Mouse (Mus musculus) midbrain, embryonic 13.5 days (tissue): Measurements from ENCODE around the gene Tango6. TPM values are rescaled to one million over a fixed set of nuclear protein-coding genes. Genes with fewer than 3 reads are reported as not detected.

ENCODE experiments used
- ATAC-seq: fragments of 200-750 bp; cut with Nextera tagmentation; 2 replicates; pipeline ENCODE4 v1.8.0; 2017; ENCODE audit warnings: mild to moderate bottlenecking, moderate TSS enrichment, moderate library complexity
- H3K27ac ChIP-seq: fragments of 300-500 bp; sonication (generic); 2 replicates; pipeline ENCODE4 v1.5.1; 2015; ENCODE audit warnings: inconsistent platforms, mild to moderate bottlenecking, moderate library complexity
- H3K27me3 ChIP-seq: fragments of 300-500 bp; sonication (generic); 2 replicates; pipeline ENCODE4 v1.6.1; 2015; ENCODE audit warnings: mild to moderate bottlenecking, inconsistent platforms
- H3K36me3 ChIP-seq: fragments of 300-500 bp; sonication (generic); 2 replicates; pipeline ENCODE4 v1.6.1; 2015; ENCODE audit warnings: mild to moderate bottlenecking, inconsistent platforms
- H3K4me1 ChIP-seq: fragments of 300-500 bp; sonication (generic); replicated peaks from 2 replicates; pipeline ENCODE4 v1.6.1; 2015; ENCODE audit warnings: inconsistent platforms
- H3K4me2 ChIP-seq: fragments of 300-500 bp; sonication (generic); replicated peaks from 2 replicates; pipeline ENCODE4 v1.6.1; 2015; ENCODE audit warnings: moderate library complexity, mild to moderate bottlenecking, inconsistent platforms
- H3K4me3 ChIP-seq: fragments of 300-500 bp; sonication (generic); replicated peaks from 2 replicates; pipeline ENCODE4 v1.5.1; 2015; ENCODE audit warnings: mild to moderate bottlenecking, inconsistent platforms
- H3K9ac ChIP-seq: fragments of 300-500 bp; sonication (generic); replicated peaks from 2 replicates; pipeline ENCODE4 v1.6.1; 2015; ENCODE audit warnings: mild to moderate bottlenecking, inconsistent platforms
- H3K9me3 ChIP-seq: fragments of 300-500 bp; sonication (generic); 2 replicates; pipeline ENCODE4 v1.6.1; 2016; ENCODE audit warnings: mild to moderate bottlenecking, inconsistent platforms
- WGBS: fragments of 180-500 bp; shearing (Covaris S2); methylation state at CpG from one replicate; pipeline ENCODE4 v1.1.7; 2015; 5-methylcytosine and 5-hydroxymethylcytosine counted together
- polyA plus RNA-seq: library from polyadenylated mRNA; unstranded; fragments of >200 nt; fragmentation: Nextera tagmentation; extraction: Ambion mirVana; gene quantifications from 2 replicates; pipeline ENCODE4 v1.2.1, GENCODE M21; 2015

Gene Tango6
- polyA plus RNA-seq, 1 experiment from 2014 or later, result 7.5 TPM

- H3K9me3 ChIP-seq, result no peaks in the 10 kb centered on the region
- H3K27ac ChIP-seq, result no peak overlapping the region
- no peak overlapping the region for H3K4me2 ChIP-seq
- H3K36me3 ChIP-seq, result no peaks in the 10 kb centered on the region
- H3K27me3 ChIP-seq, result no peaks in the 10 kb centered on the region
- H3K4me3 ChIP-seq, result no peak overlapping the region
- H3K4me1 ChIP-seq, result no peaks in the 10 kb centered on the region
- WGBS, result 90% methylated on average over 5 of the region's 5 CpGs
- no peak for ATAC-seq
- H3K9ac ChIP-seq, result no peak overlapping the region
Measured at GRCm38 (mm10) chr8:106829526-106830045, 146.7 kb downstream of the Tango6 start.

GRCm38 (mm10) chr8:106834899-106835298 is 152.0 kb downstream of the Tango6 start:
- 86% methylated on average over 1 of the region's 1 CpGs for WGBS
- Histone ChIP-seq H3K9me3 (no peaks in the 10 kb centered on the region), H3K4me3 (no peak overlapping the region), H3K4me1 (peaks cover 13% of the 10 kb centered on the region), H3K27me3 (no peaks in the 10 kb centered on the region), H3K27ac (no peak overlapping the region), H3K36me3 (no peaks in the 10 kb centered on the region), H3K4me2 (no peak overlapping the region), H3K9ac (no peak overlapping the region)
- no peak for ATAC-seq

GRCm38 (mm10) chr8:106836525-106836924 is 153.7 kb downstream of the Tango6 start:
- no peak for ATAC-seq

DNA sequence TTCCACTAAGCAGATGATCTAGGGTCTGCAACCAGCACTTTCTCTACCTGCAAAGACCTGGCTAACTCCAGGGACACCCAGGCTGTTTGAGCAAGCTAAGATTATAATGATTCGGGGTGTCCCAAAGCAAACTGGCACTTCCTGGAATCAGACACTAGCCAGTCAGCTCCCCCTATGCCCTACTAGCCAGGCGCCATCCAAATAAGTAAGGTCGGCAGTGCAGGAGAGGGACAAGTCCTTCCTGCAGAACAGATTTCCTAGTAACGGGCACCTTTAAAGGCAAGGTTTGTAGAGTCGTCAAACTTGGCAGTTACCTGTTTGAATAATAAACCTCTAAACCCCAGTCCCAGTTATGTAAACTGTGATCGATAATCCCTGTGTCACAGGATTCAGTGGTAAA is 155.9 kb downstream of the Tango6 start:
- H3K9ac ChIP-seq, result peak overlapping the region; percentile 58; the same call in 1 of the 2 replicates
- 0 out of 2 replicates have a peak, but pooled peaks cover 3% of the 10 kb centered on the region for H3K36me3 ChIP-seq
- H3K27me3 ChIP-seq, result no peaks in the 10 kb centered on the region
- no peak overlapping the region for H3K4me3 ChIP-seq
- peaks cover 19% of the 10 kb centered on the region for H3K4me1 ChIP-seq
- no peak for ATAC-seq
- peak overlapping the region; percentile 86 for H3K27ac ChIP-seq
- 81% methylated on average over 6 of the region's 6 CpGs for WGBS
- H3K4me2 ChIP-seq, result no peak overlapping the region
- H3K9me3 ChIP-seq, result no peaks in the 10 kb centered on the region

More at GRCm38 (mm10) chr8:106836525-106836924, 153.7 kb downstream of the Tango6 start:
- Histone ChIP-seq H3K27ac (no peak overlapping the region), H3K4me1 (peaks cover 19% of the 10 kb centered on the region), H3K27me3 (no peaks in the 10 kb centered on the region), H3K36me3 (no peaks in the 10 kb centered on the region), H3K9me3 (no peaks in the 10 kb centered on the region), H3K4me3 (no peak overlapping the region), H3K4me2 (no peak overlapping the region), H3K9ac (no peak overlapping the region)
- WGBS, result 88% methylated on average over 6 of the region's 6 CpGs

- WGBS, result 29% methylated on average over 11 of the region's 11 CpGs
- Histone ChIP-seq H3K27ac (peak overlapping the region; percentile 86), H3K36me3 (0 out of 2 replicates have a peak, but pooled peaks cover 3% of the 10 kb centered on the region), H3K4me2 (0 out of 2 replicates have a peak overlapping the region, but pooled peaks have one; percentile 12), H3K4me3 (no peak overlapping the region), H3K9me3 (no peaks in the 10 kb centered on the region), H3K9ac (peak overlapping the region; percentile 58), H3K4me1 (peaks cover 19% of the 10 kb centered on the region), H3K27me3 (no peaks in the 10 kb centered on the region)
- peak; percentile 53; the same call in 1 of the 2 replicates for ATAC-seq
Measured at GRCm38 (mm10) chr8:106839209-106840001, 156.5 kb downstream of the Tango6 start.

DNA sequence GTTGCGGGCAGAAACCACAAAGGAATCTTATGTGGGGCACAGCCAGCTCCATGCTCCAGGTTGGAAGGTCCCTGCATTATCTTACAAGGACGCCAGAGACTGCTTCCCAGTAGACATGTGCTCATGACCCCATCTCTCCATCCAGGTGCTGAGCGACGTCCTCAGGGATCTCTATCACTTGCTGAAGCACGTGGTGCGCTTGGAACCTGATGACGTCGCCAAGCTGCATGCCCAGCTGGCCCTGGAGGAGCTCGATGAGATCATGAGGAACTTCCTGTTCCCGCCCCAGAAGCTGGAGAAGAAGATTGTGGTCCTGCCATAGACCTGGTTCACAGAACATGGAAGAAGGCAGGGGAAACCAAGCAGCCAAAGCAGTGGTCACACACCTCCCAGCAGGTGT is 167.2 kb downstream of the Tango6 start:
- no peak overlapping the region for H3K4me3 ChIP-seq
- no peak for ATAC-seq
- no peaks in the 10 kb centered on the region for H3K4me1 ChIP-seq
- no peaks in the 10 kb centered on the region; the same call in 1 of the 2 replicates for H3K36me3 ChIP-seq
- no peak overlapping the region for H3K9ac ChIP-seq
- no peaks in the 10 kb centered on the region for H3K9me3 ChIP-seq
- no peak overlapping the region for H3K27ac ChIP-seq
- H3K27me3 ChIP-seq, result no peaks in the 10 kb centered on the region
- WGBS, result 94% methylated on average over 10 of the region's 10 CpGs
- H3K4me2 ChIP-seq, result no peak overlapping the region

GRCm38 (mm10) chr8:106854534-106855241 is 171.8 kb downstream of the Tango6 start:
- Histone ChIP-seq H3K27ac (no peak overlapping the region), H3K4me3 (no peak overlapping the region), H3K27me3 (no peaks in the 10 kb centered on the region), H3K9me3 (no peaks in the 10 kb centered on the region), H3K9ac (no peak overlapping the region), H3K4me2 (no peak overlapping the region), H3K4me1 (no peaks in the 10 kb centered on the region), H3K36me3 (no peaks in the 10 kb centered on the region; the same call in 1 of the 2 replicates)
- WGBS, result 50% methylated on average over 8 of the region's 8 CpGs
- ATAC-seq, result no peak

DNA sequence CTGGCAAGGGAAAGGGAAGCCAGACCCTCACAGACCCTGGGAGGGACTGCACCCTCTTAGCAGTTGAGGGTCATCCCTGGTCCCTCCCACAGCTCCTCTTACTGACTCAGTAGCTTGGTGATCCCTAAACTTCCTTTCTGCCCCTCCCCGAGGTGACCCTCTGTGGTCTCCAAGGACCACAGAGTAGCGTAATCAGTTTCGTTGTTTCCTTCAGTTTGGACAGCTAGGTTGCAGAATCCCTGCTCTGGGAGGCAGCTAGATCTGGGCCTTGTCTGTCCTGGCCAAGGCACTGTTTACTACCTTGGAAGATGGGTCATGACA is 172.3 kb downstream of the Tango6 start:
- Histone ChIP-seq H3K9ac (no peak overlapping the region), H3K4me2 (no peak overlapping the region), H3K4me3 (no peak overlapping the region), H3K4me1 (no peaks in the 10 kb centered on the region), H3K36me3 (no peaks in the 10 kb centered on the region; the same call in 1 of the 2 replicates), H3K9me3 (no peaks in the 10 kb centered on the region), H3K27me3 (no peaks in the 10 kb centered on the region), H3K27ac (no peak overlapping the region)
- ATAC-seq, result no peak
- WGBS, result 86% methylated on average over 3 of the region's 3 CpGs

- Histone ChIP-seq H3K27ac (no peak overlapping the region), H3K9ac (no peak overlapping the region), H3K4me1 (no peaks in the 10 kb centered on the region), H3K4me2 (no peak overlapping the region), H3K27me3 (no peaks in the 10 kb centered on the region), H3K36me3 (no peaks in the 10 kb centered on the region), H3K4me3 (no peak overlapping the region), H3K9me3 (no peaks in the 10 kb centered on the region)
- no peak for ATAC-seq
- 87% methylated on average over 10 of the region's 10 CpGs for WGBS
Measured at GRCm38 (mm10) chr8:106862845-106863244, 180.0 kb downstream of the Tango6 start.

DNA sequence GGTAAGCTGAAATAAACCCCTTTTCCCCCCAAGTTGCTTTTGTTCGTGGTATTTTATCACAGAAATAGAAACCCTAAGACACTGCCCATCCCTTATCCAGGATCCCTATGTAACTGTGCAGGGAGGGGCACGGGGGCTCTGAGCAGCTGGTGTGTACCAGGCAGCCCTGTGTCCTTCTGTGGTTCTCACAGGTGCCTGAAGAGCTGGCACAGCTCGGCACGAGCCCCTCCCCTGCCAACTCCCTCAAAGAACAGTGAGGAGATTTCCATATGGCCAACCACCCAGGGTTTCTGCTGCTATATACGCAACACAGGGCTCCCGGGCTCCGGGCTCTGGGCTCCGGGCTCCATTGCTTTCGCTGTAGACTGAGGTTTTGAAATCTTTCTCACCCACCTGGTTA is 182.5 kb downstream of the Tango6 start:
- no peaks in the 10 kb centered on the region for H3K36me3 ChIP-seq
- WGBS, result 82% methylated on average over 9 of the region's 9 CpGs
- no peak for ATAC-seq
- H3K27ac ChIP-seq, result no peak overlapping the region
- H3K4me3 ChIP-seq, result no peak overlapping the region
- no peak overlapping the region for H3K9ac ChIP-seq
- peaks cover 6% of the 10 kb centered on the region for H3K4me1 ChIP-seq
- peaks cover 23% of the 10 kb centered on the region for H3K27me3 ChIP-seq
- no peak overlapping the region for H3K4me2 ChIP-seq
- no peaks in the 10 kb centered on the region for H3K9me3 ChIP-seq

GRCm38 (mm10) chr8:106870051-106870450 is 187.2 kb downstream of the Tango6 start, which contains the start of gene Has3:
Gene Has3, plus strand, starts transcription at chr8:106870242.
- H3K4me1 ChIP-seq, result peaks cover 36% of the 10 kb centered on the region
- no peak for ATAC-seq
- WGBS, result 1% methylated on average over 18 of the region's 18 CpGs
- H3K27ac ChIP-seq, result peak within 1 kb of the TSS; percentile 65
- H3K36me3 ChIP-seq, result peaks cover 9% of the 10 kb centered on the region
- peak within 1 kb of the TSS; percentile 78 for H3K9ac ChIP-seq
- peak within 1 kb of the TSS; percentile 54 for H3K4me3 ChIP-seq
- no peaks in the 10 kb centered on the region for H3K9me3 ChIP-seq
- H3K27me3 ChIP-seq, result peaks cover 55% of the 10 kb centered on the region
- H3K4me2 ChIP-seq, result peak within 1 kb of the TSS; percentile 94
